Mouse (Mus musculus) heart, embryonic 16.5 days (tissue): ENCODE results near the gene Rarb. TPM values are rescaled to one million over a fixed set of nuclear protein-coding genes. Genes with fewer than 3 reads are reported as not detected.

Experiments
- ATAC-seq: fragments of 200-750 bp; cut with Nextera tagmentation; replicated peaks from 2 replicates; pipeline ENCODE4 v1.8.0; 2017; ENCODE audit warnings: moderate number of reproducible peaks; ENCODE audit not compliant: insufficient read depth, low FRiP score; ENCODE audit errors: extremely low read depth
- H3K27ac ChIP-seq: fragments of 300-500 bp; sonication (generic); 2 replicates; pipeline ENCODE4 v1.5.1; 2014; ENCODE audit warnings: mild to moderate bottlenecking, low read length, control low read depth, moderate library complexity
- H3K27me3 ChIP-seq: fragments of 300-500 bp; sonication (generic); 2 replicates; pipeline ENCODE4 v1.6.1; 2014; ENCODE audit warnings: low read length, mixed read lengths; ENCODE audit not compliant: control insufficient read depth, insufficient read depth
- H3K36me3 ChIP-seq: fragments of 300-500 bp; sonication (generic); 2 replicates; pipeline ENCODE4 v1.6.1; 2014; ENCODE audit not compliant: control insufficient read depth, insufficient read depth
- H3K4me1 ChIP-seq: fragments of 300-500 bp; sonication (generic); 2 replicates; pipeline ENCODE4 v1.6.1; 2014; ENCODE audit warnings: low read length, mixed read lengths; ENCODE audit not compliant: control insufficient read depth, insufficient read depth
- H3K4me2 ChIP-seq: fragments of 300-500 bp; sonication (generic); 2 replicates; pipeline ENCODE4 v1.6.1; 2014; ENCODE audit warnings: low read depth, mild to moderate bottlenecking, control low read depth, low read length
- H3K4me3 ChIP-seq: fragments of 300-500 bp; sonication (generic); 2 replicates; pipeline ENCODE4 v1.5.1; 2014; ENCODE audit warnings: mild to moderate bottlenecking, control low read depth, low read length
- H3K9ac ChIP-seq: fragments of 300-500 bp; sonication (generic); 2 replicates; pipeline ENCODE4 v1.6.1; 2014; ENCODE audit warnings: low read length, control low read depth
- H3K9me3 ChIP-seq: fragments of 300-500 bp; sonication (generic); replicated peaks from 2 replicates; pipeline ENCODE4 v1.6.1; 2016; ENCODE audit warnings: low read length; ENCODE audit not compliant: control insufficient read depth
- WGBS: fragments of 180-500 bp; shearing (Covaris S2); extraction: QIAGEN DNeasy Blood & Tissue Kit; methylation state at CpG from one replicate; pipeline ENCODE4 v1.1.7; 2014; 5-methylcytosine and 5-hydroxymethylcytosine counted together
- polyA plus RNA-seq: library from polyadenylated mRNA; unstranded; fragments of >200 nt; fragmentation: Nextera tagmentation; extraction: Ambion mirVana; gene quantifications from 2 replicates; pipeline ENCODE4 v1.2.1, GENCODE M21; 2015

Gene Rarb
- polyA plus RNA-seq, 1 experiment from 2014 or later, result 11.8 TPM

DNA sequence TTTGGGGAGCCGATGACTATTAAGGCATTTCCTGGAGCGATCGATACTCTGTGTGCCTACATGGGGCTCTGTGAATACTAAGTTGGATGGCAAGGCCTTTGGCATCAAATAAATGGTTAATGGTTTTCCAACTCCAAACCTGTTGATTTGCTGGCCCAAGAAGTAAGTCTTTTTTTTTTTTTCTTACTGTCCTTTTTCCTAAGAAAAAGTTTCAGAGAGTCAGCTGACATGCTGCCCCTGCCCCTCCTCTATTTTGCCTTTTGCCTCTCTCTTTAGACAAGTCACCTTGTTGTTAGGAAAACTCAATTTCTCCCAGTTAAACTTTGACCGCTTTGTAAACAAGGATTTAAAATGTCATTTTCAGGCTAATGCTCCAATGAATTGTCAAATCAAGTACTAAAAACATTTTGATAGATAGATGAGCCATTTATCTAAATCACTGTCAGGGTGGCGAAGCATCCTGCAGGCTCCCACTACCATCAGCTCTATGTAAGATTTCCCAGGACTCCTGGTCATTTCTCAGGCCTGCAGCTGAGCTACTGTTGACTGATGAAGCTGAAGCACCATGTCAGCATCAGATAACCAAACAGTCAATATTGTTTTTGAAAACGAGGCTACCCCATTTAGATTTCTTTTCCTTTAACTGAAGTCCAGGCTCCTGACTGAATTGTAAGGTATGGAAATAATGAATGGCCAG lies 245.3 kb downstream of the Rarb start:
- H3K27ac ChIP-seq, result peak overlapping the region; percentile 97
- peak overlapping the region; percentile 73 for H3K4me2 ChIP-seq
- H3K4me1 ChIP-seq, result peaks cover 16% of the 10 kb centered on the region
- 25% methylated on average over 6 of the region's 6 CpGs for WGBS
- ATAC-seq, result no peak
- no peaks in the 10 kb centered on the region for H3K27me3 ChIP-seq
- H3K36me3 ChIP-seq, result no peaks in the 10 kb centered on the region
- H3K9me3 ChIP-seq, result no peaks in the 10 kb centered on the region
- H3K9ac ChIP-seq, result peak overlapping the region; percentile 88
- peak overlapping the region; percentile 70 for H3K4me3 ChIP-seq

DNA sequence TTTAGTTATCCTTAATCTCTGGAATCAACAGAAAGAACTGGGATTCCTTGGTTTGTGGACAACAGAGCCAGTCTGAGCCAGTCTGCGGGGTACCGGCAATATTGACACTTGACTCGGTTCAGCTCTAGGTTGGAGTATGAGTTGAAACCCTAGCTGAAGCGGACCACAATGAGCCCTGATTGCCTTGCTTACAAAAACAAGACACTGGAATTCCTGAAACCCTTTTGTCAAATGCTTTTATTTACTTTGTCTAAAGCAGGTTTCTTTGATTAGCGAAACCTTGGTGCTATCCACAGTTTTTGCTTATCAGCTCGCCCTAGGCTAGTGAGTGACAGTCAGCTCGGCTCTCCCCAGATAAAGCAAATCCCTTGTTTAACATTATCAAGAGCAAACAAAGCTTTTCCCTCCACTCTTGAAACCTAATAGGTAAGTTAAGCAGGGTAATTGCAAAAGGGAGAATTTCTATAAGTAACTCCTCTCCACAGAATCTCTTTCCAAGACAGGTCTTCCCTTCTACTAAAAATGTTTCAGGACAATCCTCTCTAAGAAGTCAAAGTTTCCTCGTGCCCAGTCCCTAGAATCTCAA lies 246.1 kb downstream of the Rarb start:
- H3K9me3 ChIP-seq, result no peaks in the 10 kb centered on the region
- H3K36me3 ChIP-seq, result no peaks in the 10 kb centered on the region
- H3K4me2 ChIP-seq, result peak overlapping the region; percentile 73
- peaks cover 16% of the 10 kb centered on the region for H3K4me1 ChIP-seq
- H3K9ac ChIP-seq, result peak overlapping the region; percentile 88
- peak overlapping the region; percentile 49 for H3K27ac ChIP-seq
- 12% methylated on average over 8 of the region's 8 CpGs for WGBS
- no peak for ATAC-seq
- H3K4me3 ChIP-seq, result peak overlapping the region; percentile 70
- H3K27me3 ChIP-seq, result no peaks in the 10 kb centered on the region

DNA sequence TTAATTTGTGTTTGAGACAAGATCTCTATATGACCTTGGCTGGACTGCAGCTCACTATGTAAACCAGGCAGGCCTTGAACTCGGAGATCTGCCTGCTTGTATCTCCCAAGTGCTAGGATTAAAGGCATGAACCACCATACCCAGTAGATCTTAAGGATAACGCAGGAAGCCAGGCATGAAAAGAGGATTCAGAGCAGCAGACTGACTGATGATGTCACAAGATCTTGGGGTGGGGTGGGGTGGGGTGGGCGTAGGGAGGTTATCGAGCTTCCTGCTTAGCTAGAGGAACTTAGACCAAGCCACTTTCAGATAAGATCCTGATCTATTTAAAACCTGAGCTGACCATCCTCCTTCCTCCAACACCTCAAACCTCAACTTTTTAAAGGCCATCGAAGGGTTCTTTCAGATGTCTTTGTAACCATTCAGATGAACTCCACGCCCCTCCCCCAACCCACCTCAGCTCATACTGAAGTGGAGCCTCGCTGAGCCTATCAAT lies 249.4 kb downstream of the Rarb start:
- Histone ChIP-seq H3K36me3 (no peaks in the 10 kb centered on the region), H3K9me3 (no peaks in the 10 kb centered on the region), H3K27ac (no peak overlapping the region), H3K4me1 (peaks cover 18% of the 10 kb centered on the region), H3K27me3 (no peaks in the 10 kb centered on the region), H3K4me2 (no peak overlapping the region), H3K4me3 (no peak overlapping the region), H3K9ac (no peak overlapping the region)
- ATAC-seq, result no peak
- WGBS, result 41% methylated on average over 7 of the region's 7 CpGs

DNA sequence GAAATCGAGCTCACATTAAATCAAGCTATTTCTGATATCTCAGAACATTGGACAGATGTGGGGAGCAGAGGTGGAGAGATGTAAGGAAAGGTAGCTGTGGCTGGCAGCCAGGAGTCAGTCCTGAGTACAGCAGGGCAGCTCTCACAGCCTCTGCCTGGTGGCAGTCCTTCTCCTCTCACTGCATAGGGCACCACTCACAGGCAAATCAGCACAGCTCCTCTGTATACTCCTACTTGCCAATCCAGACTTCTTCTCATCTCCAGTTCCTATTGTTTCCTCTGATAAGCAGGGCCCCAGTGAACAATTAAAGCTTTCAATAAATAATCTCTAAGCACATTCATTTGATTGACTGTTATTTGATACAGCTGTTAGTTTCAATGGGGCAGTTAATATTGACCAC lies 252.0 kb downstream of the Rarb start:
- H3K27me3 ChIP-seq, result no peaks in the 10 kb centered on the region
- no peak overlapping the region for H3K9ac ChIP-seq
- H3K4me2 ChIP-seq, result no peak overlapping the region
- H3K27ac ChIP-seq, result no peak overlapping the region
- 59% methylated on average over 1 of the region's 1 CpGs for WGBS
- H3K4me3 ChIP-seq, result no peak overlapping the region
- H3K9me3 ChIP-seq, result no peaks in the 10 kb centered on the region
- no peak for ATAC-seq
- H3K4me1 ChIP-seq, result peaks cover 16% of the 10 kb centered on the region
- H3K36me3 ChIP-seq, result no peaks in the 10 kb centered on the region

DNA sequence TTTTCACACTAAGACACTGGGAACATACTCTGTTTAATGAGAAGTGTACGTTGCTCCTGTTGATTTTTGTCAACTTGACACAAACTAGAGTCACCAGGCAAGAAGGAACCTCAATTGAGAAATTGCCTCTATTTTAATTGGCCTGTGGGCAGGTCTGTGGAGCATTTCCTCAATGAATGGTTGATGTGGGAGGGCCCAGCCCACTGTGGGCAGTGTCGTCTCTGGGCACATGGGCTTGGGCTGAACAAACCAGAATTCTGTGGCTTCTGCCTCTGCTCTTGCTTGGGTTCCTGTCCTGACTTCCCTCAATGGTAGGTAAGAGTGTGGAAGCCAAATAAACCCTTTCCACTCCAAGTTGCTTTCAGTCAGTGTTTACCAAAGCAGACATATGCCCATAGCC lies 255.0 kb downstream of the Rarb start:
- no peak overlapping the region for H3K4me2 ChIP-seq
- H3K27me3 ChIP-seq, result no peaks in the 10 kb centered on the region
- H3K4me3 ChIP-seq, result no peak overlapping the region
- no peak overlapping the region for H3K27ac ChIP-seq
- WGBS, result 74% methylated on average over 2 of the region's 2 CpGs
- ATAC-seq, result no peak
- H3K36me3 ChIP-seq, result no peaks in the 10 kb centered on the region
- H3K9me3 ChIP-seq, result no peaks in the 10 kb centered on the region
- H3K4me1 ChIP-seq, result peaks cover 21% of the 10 kb centered on the region
- no peak overlapping the region for H3K9ac ChIP-seq

DNA sequence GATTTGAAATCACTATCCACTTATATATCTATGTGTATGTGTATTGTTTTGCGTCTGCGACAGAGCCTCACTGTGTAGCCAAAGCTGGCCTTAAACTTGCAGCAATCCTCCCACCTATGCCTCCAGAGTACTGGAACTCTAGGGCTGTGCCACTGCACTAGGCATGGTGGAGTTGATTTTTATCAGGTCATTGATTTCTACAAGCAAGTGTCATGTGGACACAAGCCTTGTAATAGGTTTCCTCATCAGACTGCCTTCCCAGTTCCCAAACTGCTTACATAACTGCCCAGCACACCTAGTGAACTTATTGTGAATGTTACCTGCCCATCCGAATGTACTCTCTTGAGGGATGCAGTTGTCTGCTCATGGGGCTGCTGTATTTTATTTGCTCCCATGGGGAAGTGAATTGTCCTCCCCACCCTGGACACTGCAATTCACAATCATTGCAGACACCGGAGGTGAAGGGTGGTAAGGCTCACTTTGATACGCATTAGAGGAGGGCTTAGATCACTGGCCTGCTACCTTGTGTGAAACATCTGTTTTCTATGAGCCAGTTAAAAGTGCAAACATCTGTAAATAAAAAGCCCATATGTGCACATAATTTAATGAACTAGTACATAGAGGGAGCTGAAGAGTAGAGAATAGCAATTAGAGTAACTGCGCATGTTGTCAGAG lies 257.3 kb downstream of the Rarb start:
- WGBS, result 93% methylated on average over 6 of the region's 6 CpGs
- Histone ChIP-seq H3K27ac (no peak overlapping the region), H3K4me3 (no peak overlapping the region), H3K9me3 (no peaks in the 10 kb centered on the region), H3K4me1 (peaks cover 39% of the 10 kb centered on the region), H3K9ac (no peak overlapping the region), H3K27me3 (no peaks in the 10 kb centered on the region), H3K36me3 (no peaks in the 10 kb centered on the region), H3K4me2 (no peak overlapping the region)
- no peak for ATAC-seq

DNA sequence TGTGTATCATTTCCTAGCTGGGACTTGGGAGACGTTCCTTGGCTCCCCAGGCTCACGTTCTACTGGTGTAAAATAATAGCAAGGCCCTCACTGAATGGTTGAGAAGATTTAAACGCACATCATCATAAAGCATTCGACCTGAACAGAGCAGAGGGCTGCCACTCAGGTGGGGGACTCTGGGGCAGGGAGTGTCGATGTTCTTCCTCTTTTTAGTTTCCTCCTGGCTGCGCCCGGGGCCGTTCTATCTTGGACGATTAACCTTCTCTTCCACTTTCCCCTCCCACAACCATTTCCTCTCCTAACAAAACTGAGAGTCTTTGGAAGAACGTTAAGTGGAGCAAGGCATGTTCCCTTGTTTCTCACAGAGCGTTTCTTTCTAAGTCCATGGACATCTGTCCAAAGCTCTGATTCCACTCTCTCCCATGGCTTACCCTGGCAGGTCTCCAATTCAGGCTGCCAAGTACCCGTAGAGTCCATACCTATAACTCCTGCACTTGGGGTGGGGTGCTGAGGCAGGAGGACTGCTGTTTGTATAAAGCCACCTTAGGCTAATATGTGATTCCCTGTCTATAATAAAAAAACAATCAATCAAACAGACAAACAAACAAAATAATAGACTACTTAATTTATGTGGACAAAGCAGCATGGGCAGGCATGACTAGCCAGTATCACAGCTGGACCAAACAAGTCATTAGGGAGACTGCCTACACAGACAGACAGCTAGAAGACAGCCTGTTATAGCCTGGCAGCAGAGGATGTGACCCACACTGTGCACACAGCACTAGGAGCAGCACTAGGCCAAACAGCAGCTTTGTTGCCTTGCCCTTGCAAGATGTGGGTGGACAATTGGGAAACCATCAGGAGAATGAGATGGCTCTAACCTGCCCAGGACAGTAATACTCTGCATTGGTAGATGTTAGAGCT lies 259.4 kb downstream of the Rarb start:
- Histone ChIP-seq H3K4me2 (peak overlapping the region; percentile 17; the same call in 1 of the 2 replicates), H3K36me3 (no peaks in the 10 kb centered on the region), H3K9me3 (no peaks in the 10 kb centered on the region), H3K27me3 (no peaks in the 10 kb centered on the region), H3K4me3 (no peak overlapping the region), H3K27ac (peak overlapping the region; percentile 53), H3K4me1 (peaks cover 50% of the 10 kb centered on the region), H3K9ac (0 out of 2 replicates have a peak overlapping the region, but pooled peaks have one; percentile 4)
- 31% methylated on average over 12 of the region's 12 CpGs for WGBS
- ATAC-seq, result no peak

DNA sequence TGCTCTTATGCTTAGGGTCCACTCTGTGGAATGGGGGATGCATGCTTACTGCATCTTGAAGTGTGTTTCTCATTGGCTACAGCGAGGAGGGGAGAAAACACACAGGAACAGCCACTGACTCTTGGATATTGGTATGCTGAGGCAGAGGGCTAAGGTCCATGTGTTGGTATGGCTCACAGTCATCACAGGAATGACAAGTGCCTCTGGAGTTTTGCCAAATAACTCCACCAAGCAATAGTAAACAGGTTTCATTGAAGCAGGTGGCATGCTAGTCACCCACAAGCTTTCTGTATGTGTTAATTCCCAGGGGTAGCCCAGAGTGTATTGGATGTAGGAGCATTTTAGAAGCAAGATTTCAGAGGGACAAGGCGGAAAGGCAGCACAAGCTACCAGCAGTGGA lies 260.9 kb downstream of the Rarb start:
- H3K27ac ChIP-seq, result peak overlapping the region; percentile 69
- H3K9ac ChIP-seq, result no peak overlapping the region
- peak; percentile 57 for ATAC-seq
- no peaks in the 10 kb centered on the region for H3K27me3 ChIP-seq
- no peaks in the 10 kb centered on the region for H3K9me3 ChIP-seq
- peaks cover 59% of the 10 kb centered on the region for H3K4me1 ChIP-seq
- no peak overlapping the region for H3K4me2 ChIP-seq
- 68% methylated on average over 2 of the region's 2 CpGs for WGBS
- H3K36me3 ChIP-seq, result no peaks in the 10 kb centered on the region
- no peak overlapping the region for H3K4me3 ChIP-seq
